ENCODE assay signal across 10 mouse cellular contexts in the genomic region with DNA sequence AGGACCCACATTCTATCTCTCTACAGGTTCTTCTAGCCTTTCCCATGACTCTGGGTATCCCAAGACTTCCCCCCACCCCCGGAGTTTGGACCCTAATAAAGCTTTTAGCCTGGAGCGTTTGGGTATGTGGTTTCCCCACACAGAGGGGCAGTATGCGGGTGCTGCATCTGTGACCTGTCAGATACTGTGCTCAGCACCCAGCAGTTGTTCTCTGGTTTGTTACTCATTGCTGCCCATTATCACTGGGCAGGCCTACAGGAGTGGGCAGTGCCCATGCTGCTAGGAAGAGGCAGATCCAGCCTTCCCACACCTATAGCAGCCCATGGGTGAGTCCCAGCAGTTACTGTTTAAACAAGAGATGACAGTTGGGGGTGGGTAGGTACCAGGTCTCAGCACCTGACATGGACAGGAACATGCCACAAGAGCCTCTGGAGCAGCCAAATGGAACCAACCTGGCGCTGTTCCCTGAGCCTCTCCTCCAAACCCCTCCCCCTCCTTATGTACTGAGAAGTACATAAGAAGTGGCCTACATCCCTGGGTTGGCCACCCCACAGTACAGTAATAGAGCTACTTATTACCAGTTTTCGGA. TPM values are rescaled to one million over a fixed set of nuclear protein-coding genes. Genes with fewer than 3 reads are reported as not detected.
DNase-seq lines count a peak whose midpoint lies in the region; ATAC-seq lines count a peak whose summit lies in the region.
"Had no signal": no experiment of that assay in that cellular context is flagged by ENCODE, and none has a peak within 500 bp of the region (broad histone marks: within the 10 kb centered on the region; RNA-seq: fewer than 3 reads in every experiment).

No protein-coding gene starts in this region.

- no peak for DNase-seq in hindbrain, embryonic 10.5 days (ENCODE audit: low spot score)
- peak; percentile 38 for DNase-seq in lung, postnatal 25 days (ENCODE audit: low spot score)
- no peak for DNase-seq in thymus, postnatal 36 days
- DNase-seq in layer of hippocampus, postnatal 10 days (ENCODE audit: low spot score in 2 of 2) = no peak
- no peak for DNase-seq in ovary, adult 18-20 months (ENCODE audit: low spot score)
- DNase-seq: right cerebral cortex, postnatal 4 days had no signal

- peak overlapping the region; percentile 62; the same call in 1 of the 2 replicates for H3K4me3 ChIP-seq in hindbrain, embryonic 10.5 days
- H3K4me3 ChIP-seq in hindbrain, embryonic 12.5 days = no peak overlapping the region; the same call in 1 of the 2 replicates
- no peak overlapping the region for H3K4me3 ChIP-seq in embryonic facial prominence, embryonic 15.5 days (replicated peaks)
- peak overlapping the region; percentile 70 for H3K4me3 ChIP-seq in kidney, embryonic 15.5 days (replicated peaks)

- no peaks in the 10 kb centered on the region for H3K9me3 ChIP-seq in hindbrain, embryonic 10.5 days
- no peaks in the 10 kb centered on the region for H3K9me3 ChIP-seq in hindbrain, embryonic 12.5 days (replicated peaks)
- no peaks in the 10 kb centered on the region for H3K9me3 ChIP-seq in embryonic facial prominence, embryonic 15.5 days (replicated peaks)
- no peaks in the 10 kb centered on the region for H3K9me3 ChIP-seq in kidney, embryonic 15.5 days (replicated peaks)

- ATAC-seq in hindbrain, embryonic 12.5 days (ENCODE audit: low FRiP score) = no peak
- no peak for ATAC-seq in embryonic facial prominence, embryonic 15.5 days (ENCODE audit: insufficient number of reproducible peaks, low FRiP score, low TSS enrichment, low read depth)
- ATAC-seq in kidney, embryonic 15.5 days (replicated peaks; ENCODE audit: low FRiP score) = peak; percentile 31

- H3K27me3 ChIP-seq in hindbrain, embryonic 10.5 days (ENCODE audit: insufficient read depth, poor library complexity, severe bottlenecking) = no peaks in the 10 kb centered on the region
- no peaks in the 10 kb centered on the region for H3K27me3 ChIP-seq in hindbrain, embryonic 12.5 days
- no peaks in the 10 kb centered on the region for H3K27me3 ChIP-seq in embryonic facial prominence, embryonic 15.5 days
- no peaks in the 10 kb centered on the region for H3K27me3 ChIP-seq in kidney, embryonic 15.5 days

- H3K36me3 ChIP-seq in hindbrain, embryonic 10.5 days = peaks cover 29% of the 10 kb centered on the region
- peaks cover 8% of the 10 kb centered on the region for H3K36me3 ChIP-seq in hindbrain, embryonic 12.5 days
- peaks cover 20% of the 10 kb centered on the region for H3K36me3 ChIP-seq in embryonic facial prominence, embryonic 15.5 days
- peaks cover 31% of the 10 kb centered on the region for H3K36me3 ChIP-seq in kidney, embryonic 15.5 days

- H3K4me2 ChIP-seq in hindbrain, embryonic 12.5 days (replicated peaks) = no peak overlapping the region
- peak overlapping the region; percentile 85 for H3K4me2 ChIP-seq in embryonic facial prominence, embryonic 15.5 days (replicated peaks)
- peak overlapping the region; percentile 69 for H3K4me2 ChIP-seq in kidney, embryonic 15.5 days

- H3K9ac ChIP-seq in hindbrain, embryonic 12.5 days = no peak overlapping the region
- no peak overlapping the region for H3K9ac ChIP-seq in embryonic facial prominence, embryonic 15.5 days
- peak overlapping the region; percentile 15; the same call in 1 of the 2 replicates for H3K9ac ChIP-seq in kidney, embryonic 15.5 days

- H3K27ac ChIP-seq in hindbrain, embryonic 10.5 days = no peak overlapping the region
- H3K27ac ChIP-seq in hindbrain, embryonic 12.5 days = no peak overlapping the region
- H3K27ac ChIP-seq in embryonic facial prominence, embryonic 15.5 days (replicated peaks) = peak overlapping the region; percentile 97; the same call in 1 of the 2 replicates
- peak overlapping the region; percentile 94 for H3K27ac ChIP-seq in kidney, embryonic 15.5 days

- 95% methylated on average over 5 of the region's 5 CpGs for WGBS in hindbrain, embryonic 10.5 days
- WGBS in hindbrain, embryonic 12.5 days = 94% methylated on average over 5 of the region's 5 CpGs
- 92% methylated on average over 5 of the region's 5 CpGs for WGBS in embryonic facial prominence, embryonic 15.5 days
- WGBS in kidney, embryonic 15.5 days = 73% methylated on average over 5 of the region's 5 CpGs

- H3K4me1 ChIP-seq in hindbrain, embryonic 10.5 days (replicated peaks) = peaks cover 51% of the 10 kb centered on the region
- H3K4me1 ChIP-seq in hindbrain, embryonic 12.5 days = peaks cover 33% of the 10 kb centered on the region
- H3K4me1 ChIP-seq in embryonic facial prominence, embryonic 15.5 days = peaks cover 44% of the 10 kb centered on the region
- peaks cover 47% of the 10 kb centered on the region for H3K4me1 ChIP-seq in kidney, embryonic 15.5 days

RNA-seq across cellular contexts. Expression of gene Smtn, which starts 3.6 kb away (rescaled TPM):
- polyA plus RNA-seq in hindbrain, embryonic 10.5 days (2016; fragmentation: Nextera tagmentation; extraction: Ambion mirVana) = 43.2 and 46.1 TPM in 2 replicates
- polyA plus RNA-seq in hindbrain, embryonic 12.5 days (2016; fragmentation: Nextera tagmentation; extraction: Ambion mirVana) = 42.2 TPM in 2 replicates
- polyA plus RNA-seq in embryonic facial prominence, embryonic 15.5 days (2015; fragmentation: Nextera tagmentation; extraction: Ambion mirVana) = 89.2 and 93.7 TPM in 2 replicates
- polyA plus RNA-seq in kidney, embryonic 15.5 days (2015; fragmentation: Nextera tagmentation; extraction: Ambion mirVana) = 89.1 and 110 TPM in 2 replicates
- total RNA-seq in layer of hippocampus, postnatal 10 days (2021) = 10 to 100 TPM; 17.0 TPM

RNA-seq across cellular contexts. Expression of gene Selenom, which starts 22.4 kb away (rescaled TPM):
- 60.3 and 73.5 TPM in 2 replicates for polyA plus RNA-seq in hindbrain, embryonic 10.5 days (2016; fragmentation: Nextera tagmentation; extraction: Ambion mirVana)
- 78.0 and 83.6 TPM in 2 replicates for polyA plus RNA-seq in hindbrain, embryonic 12.5 days (2016; fragmentation: Nextera tagmentation; extraction: Ambion mirVana)
- polyA plus RNA-seq in embryonic facial prominence, embryonic 15.5 days (2015; fragmentation: Nextera tagmentation; extraction: Ambion mirVana) = 197 and 208 TPM in 2 replicates
- polyA plus RNA-seq in kidney, embryonic 15.5 days (2015; fragmentation: Nextera tagmentation; extraction: Ambion mirVana) = 105 and 112 TPM in 2 replicates
- 100 to 1,000 TPM; 250 to 255 TPM for total RNA-seq in layer of hippocampus, postnatal 10 days (2021)

RNA-seq across cellular contexts. Expression of gene Inpp5j, which starts 32.2 kb away (rescaled TPM):
- polyA plus RNA-seq in hindbrain, embryonic 10.5 days (2016; fragmentation: Nextera tagmentation; extraction: Ambion mirVana) = 0.21 and 0.37 TPM in 2 replicates
- polyA plus RNA-seq in hindbrain, embryonic 12.5 days (2016; fragmentation: Nextera tagmentation; extraction: Ambion mirVana) = 0.73 and 1.2 TPM in 2 replicates
- polyA plus RNA-seq in embryonic facial prominence, embryonic 15.5 days (2015; fragmentation: Nextera tagmentation; extraction: Ambion mirVana) = 1.7 and 1.9 TPM in 2 replicates
- 1.4 and 2.0 TPM in 2 replicates for polyA plus RNA-seq in kidney, embryonic 15.5 days (2015; fragmentation: Nextera tagmentation; extraction: Ambion mirVana)
- 10 to 100 TPM; 47.0 to 52.9 TPM for total RNA-seq in layer of hippocampus, postnatal 10 days (2021)
- total RNA-seq: hematopoietic stem cell, adult 5-6 weeks had no signal

RNA-seq across cellular contexts. Expression of gene Pla2g3, which starts 48.8 kb away (rescaled TPM):
- 0.99 and 1.5 TPM in 2 replicates for polyA plus RNA-seq in hindbrain, embryonic 10.5 days (2016; fragmentation: Nextera tagmentation; extraction: Ambion mirVana)
- polyA plus RNA-seq in hindbrain, embryonic 12.5 days (2016; fragmentation: Nextera tagmentation; extraction: Ambion mirVana) = 0.81 and 1.2 TPM in 2 replicates
- 1.1 and 1.5 TPM in 2 replicates for polyA plus RNA-seq in embryonic facial prominence, embryonic 15.5 days (2015; fragmentation: Nextera tagmentation; extraction: Ambion mirVana)
- 0.44 and 0.60 TPM in 2 replicates for polyA plus RNA-seq in kidney, embryonic 15.5 days (2015; fragmentation: Nextera tagmentation; extraction: Ambion mirVana)
- total RNA-seq in layer of hippocampus, postnatal 10 days (2021) = 10 to 100 TPM; 11.3 to 17.0 TPM
- total RNA-seq: hematopoietic stem cell, adult 5-6 weeks had no signal

Comparison
In these comparisons a context has a peak if more than half of its experiments do, and no peak if none do; other contexts are left out.
1. H3K4me3 ChIP-seq: peak in hindbrain, embryonic 10.5 days (single experiment) and kidney, embryonic 15.5 days (single experiment); none in hindbrain, embryonic 12.5 days (single experiment) and embryonic facial prominence, embryonic 15.5 days (single experiment).
2. H3K27ac ChIP-seq: peak in embryonic facial prominence, embryonic 15.5 days (single experiment) and kidney, embryonic 15.5 days (single experiment); none in hindbrain, embryonic 10.5 days (single experiment) and hindbrain, embryonic 12.5 days (single experiment).